Mouse (Mus musculus) ES-Bruce4 (cell line): ENCODE data around the gene Sh3rf3.

Experiments
- CTCF ChIP-seq: IDR thresholded peaks from one replicate; pipeline ENCODE4 v1.8.1; 2011; ENCODE audit warnings: low read depth, low read length
- EP300 ChIP-seq: IDR thresholded peaks from 2 replicates; pipeline ENCODE4 v1.6.1; 2011; ENCODE audit warnings: low read depth, low read length; ENCODE audit not compliant: insufficient read depth
- POLR2A ChIP-seq: IDR thresholded peaks from one replicate; pipeline ENCODE4 v1.8.1; 2011; ENCODE audit warnings: low read length; ENCODE audit not compliant: insufficient read depth

GRCm38 (mm10) chr10:59085604-59086003 lies 272.4 kb downstream of the Sh3rf3 start:
- TF ChIP-seq EP300, result no peak
- TF ChIP-seq CTCF, result no peak
- no peak for TF ChIP-seq POLR2A
